Mouse (Mus musculus) neural tube, embryonic 10.5 days (tissue): ENCODE results near the gene Adamts8.

ENCODE experiments used
- DNase-seq: peaks from one replicate; pipeline ENCODE4 v3.0.0-alpha.2; 2017; ENCODE audit warnings: low spot score; ENCODE audit errors: extremely low spot score

The Adamts8 gene

DNA sequence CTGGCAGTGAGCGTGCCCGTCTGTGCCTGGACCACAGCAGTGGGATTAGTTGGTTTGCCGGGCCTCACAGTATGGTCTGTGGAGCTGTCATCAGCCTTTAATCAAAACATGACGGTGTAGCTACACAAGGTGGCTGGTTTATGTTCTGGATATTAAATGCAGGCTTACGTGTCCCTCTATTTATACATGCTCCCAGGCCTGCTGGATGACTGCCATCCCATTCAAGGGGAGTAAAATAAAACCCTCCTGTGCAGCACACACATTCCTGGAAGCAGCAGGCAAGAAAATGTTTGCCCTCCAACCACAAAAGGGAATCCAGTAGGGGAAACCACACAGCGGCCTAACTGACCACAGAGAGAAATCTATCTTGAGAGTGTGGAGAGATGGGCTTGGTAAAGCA, 43.4 kb downstream of the Adamts8 start:
- no peak for DNase-seq

DNA sequence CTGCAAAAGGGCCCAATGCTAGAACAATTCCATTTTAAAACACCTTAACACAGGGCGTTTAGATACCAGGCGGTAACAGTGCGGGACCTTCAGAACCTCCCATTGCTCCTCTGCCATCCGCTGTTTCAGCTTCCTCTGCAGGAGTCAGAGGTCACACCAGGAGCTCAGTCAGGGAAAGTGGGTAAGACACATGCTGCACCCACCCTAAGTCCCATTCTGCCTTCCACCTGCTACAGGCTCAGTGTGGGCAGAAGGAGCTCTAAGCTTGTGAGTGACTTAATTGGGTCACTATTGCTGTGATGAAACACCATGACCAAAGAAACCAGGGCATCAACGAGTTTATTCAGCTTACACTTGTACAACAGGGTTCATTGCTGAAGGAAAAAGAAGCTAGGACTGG, 50.7 kb downstream of the Adamts8 start:
- DNase-seq: no peak

DNA sequence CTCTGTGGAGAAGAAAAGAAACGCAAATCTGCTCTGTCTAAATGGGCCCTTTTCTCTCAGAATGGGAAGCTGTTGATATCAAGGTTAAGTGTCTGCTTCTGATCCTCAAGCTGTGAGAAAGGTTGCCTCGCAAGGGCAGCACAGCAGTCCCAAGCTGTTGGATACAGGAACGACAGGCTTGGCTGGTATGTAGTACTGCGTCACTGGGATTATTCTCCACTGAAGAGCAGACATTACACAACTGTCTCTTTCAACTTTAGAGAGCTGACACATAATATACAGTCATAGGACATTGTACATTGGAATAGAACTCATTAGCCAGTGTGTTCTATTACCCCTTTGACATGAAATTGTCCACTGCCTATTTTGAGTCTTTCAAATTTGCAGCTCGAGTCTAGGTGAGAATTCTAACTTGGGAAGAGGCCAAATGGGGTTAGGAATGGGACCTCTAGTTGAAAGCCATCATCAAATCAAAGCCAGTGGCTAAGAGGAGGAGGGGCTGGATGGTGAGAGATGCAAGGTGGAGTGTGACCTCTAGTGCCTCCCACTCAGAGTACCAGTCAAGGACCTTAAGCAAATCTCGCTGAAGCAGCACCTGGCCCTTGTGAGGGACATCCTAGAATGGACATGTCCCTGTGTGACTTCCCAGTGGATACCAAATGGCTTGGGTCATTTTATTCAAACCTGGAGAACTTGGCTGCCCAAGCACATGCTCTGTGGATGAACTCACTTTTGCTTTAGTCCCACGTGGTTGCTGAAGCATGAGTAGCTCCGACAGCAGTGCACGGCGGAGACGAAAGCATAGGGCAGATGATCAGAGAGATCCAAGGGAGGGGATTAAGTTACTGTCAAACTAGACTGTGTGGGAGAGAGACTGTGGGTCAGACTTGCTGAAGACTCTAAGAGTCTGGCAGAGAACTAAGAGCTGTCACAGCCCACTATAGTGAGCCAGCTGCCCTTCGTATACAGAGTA, 54.5 kb downstream of the Adamts8 start:
- DNase-seq: no peak

DNA sequence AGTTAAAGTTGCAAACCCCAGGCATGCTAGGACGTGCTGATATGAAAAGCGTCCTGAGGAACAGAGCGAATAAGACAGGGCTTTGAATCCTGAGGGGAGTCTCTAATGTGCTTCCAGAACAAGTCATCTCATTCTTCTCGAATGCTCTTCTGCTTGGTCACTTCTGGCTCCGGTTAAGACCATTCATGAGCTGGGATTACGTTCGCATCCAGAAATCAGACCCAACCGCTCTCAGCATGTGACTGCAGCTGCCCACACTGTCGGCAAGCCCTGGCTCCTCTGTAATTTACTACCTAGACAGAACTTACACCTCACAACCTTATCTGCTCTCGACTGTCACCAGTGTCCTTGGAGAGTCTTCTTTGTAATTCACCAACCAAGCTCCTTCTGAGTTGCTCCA, 58.3 kb downstream of the Adamts8 start:
- DNase-seq: no peak

DNA sequence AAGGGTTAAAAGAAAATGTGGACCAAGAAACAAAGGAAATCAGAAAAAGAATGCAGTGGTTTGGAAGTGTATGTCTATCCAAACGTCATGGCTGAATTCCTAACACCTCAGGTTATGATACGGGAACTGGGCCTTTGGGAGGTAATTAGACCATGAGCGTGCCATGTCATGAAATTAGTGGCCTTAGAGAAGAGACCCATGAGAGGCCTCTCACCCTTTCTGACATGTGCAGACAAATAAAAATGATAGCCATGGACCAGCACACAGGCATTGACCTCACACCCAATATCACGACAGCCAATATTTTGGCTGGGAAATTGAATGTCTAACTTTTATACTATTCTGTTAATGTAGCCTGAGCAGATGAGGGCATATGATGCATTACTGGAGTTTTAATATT, 60.2 kb downstream of the Adamts8 start:
- no peak for DNase-seq

DNA sequence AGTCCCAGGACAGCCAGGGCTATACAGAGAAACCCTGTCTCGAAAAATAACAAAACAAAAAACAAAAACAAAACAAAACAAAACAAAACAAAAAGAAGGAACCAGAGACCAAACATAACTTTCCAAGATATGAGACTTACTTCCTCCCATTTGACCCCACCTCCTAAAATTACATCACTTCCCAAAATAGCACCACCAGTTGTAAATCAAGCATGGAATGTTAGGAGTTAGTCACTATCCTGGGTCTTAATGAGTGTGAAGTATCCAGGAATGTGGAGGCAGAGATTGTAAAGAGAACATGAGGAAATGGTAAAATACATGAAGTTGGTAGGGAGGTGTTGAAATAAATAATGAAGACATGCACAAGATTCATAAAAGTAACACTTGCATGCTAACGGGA, 67.0 kb downstream of the Adamts8 start:
- DNase-seq: no peak

DNA sequence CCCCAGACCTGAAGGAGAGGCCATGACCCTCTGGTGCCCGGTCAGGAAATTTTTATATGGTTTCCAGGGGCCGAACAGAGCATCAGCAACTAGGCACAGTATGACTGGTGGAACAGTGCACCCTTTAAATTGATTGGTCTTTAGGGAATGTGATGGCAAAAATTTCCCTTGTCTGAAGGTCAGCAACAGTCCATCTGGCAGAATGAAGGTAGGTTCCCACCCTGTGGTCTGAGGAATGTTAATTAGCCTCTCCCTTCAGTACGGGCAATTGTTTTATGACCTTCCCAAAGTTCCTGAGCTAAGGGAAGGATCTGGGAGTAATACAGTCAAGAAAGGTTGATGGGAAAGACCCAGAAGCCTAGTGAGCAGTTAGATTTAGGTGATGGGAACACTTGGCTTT, 67.7 kb downstream of the Adamts8 start:
- DNase-seq: no peak

DNA sequence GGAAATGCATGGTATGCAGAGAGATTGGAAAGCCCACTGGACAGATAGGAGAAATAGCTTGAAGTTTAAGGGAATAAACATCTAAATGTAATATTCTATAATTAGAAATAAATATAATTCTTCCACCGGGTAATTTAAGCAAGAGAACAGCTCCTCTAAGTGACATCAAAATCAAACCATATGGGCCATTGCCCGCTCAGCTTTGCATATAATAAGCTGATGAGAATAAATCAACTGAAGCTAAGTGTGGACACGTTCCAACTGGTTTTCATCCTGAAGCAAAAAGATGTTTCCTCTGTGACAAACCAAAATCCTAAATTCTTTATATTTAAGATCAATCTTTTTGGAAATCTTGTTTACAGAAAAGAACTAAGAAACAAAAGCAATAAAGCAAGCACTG, 68.4 kb downstream of the Adamts8 start:
- DNase-seq: no peak

DNA sequence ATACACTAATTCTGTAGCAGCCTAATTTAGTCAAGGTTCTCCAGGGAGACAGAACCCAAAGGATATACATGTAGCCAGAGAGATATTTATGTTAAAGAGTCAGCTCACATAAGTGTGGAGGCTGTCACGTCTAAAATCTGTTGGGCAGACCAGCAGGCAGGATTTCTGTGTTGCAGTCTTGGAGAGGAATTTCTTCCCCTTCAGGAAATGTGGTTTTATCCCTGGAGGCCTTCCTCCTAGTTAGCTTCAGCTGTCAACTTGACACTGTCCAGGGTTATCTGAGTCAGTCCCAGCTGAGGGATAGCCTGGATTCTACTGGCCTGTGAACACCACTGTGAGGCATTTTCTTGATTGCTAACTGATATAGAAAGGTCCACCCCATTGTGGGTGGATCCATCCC, 69.2 kb downstream of the Adamts8 start:
- DNase-seq: no peak

DNA sequence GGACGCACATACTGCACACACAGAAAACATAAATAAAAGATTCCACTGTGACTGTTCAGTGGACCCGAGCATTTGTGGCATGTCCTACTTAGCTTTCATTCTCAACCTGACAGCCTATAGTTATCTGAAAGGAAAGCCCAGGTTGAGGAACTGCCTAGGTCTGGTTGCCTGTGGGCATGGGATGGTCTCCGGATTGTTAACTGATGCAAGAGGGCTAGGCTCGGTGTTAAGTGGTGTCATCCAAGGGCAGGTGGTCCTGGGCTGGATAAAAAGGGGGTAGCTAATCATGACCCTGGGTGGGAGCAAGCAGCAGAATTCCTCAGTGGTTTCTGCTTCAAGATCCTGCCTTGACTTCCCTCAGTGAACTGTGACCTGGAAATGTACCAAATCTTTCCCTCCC, 70.3 kb downstream of the Adamts8 start:
- DNase-seq: no peak

DNA sequence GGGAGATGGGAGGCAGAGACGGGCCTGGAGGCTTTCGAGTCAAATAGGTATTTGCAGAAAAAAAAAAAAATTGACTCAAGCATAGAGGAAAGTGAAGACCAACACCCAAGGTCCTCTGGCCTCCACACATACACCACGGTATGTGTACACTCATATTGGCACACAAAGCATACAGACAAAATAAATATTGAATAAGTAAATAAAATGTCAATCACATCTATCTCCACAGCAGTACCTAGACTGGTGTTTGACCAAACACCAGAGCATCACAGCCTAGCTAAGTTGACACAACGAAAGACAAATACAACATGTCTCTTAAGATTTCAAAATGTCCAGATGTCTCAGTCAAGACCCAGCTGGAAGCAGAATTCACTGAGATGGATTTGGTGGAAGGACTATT, 71.1 kb downstream of the Adamts8 start:
- no peak for DNase-seq
